Mouse (Mus musculus): ENCODE results near the gene Col8a1. TPM values are rescaled to one million over a fixed set of nuclear protein-coding genes. Genes with fewer than 3 reads are reported as not detected.

The Col8a1 gene
- polyA plus RNA-seq, 1 experiment, result not detected

DNA sequence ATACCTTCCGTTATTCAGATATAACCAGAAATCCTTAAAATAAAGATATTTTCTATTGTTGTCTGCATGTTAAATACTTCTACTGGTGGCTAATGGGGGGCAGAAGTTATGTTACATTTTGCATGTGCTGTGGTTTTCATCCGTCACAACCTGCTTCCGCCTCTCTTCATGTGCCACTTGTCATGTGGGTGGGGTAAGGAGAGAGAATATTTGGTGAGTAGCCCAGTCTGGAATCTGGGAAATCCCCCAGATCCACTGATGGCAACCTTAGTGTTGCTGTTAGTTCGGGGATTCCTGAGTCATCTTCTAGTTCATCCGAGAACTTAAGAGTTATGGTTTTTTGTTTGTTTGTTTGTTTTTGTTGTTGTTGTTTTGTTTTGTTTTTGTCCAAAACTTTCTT lies 55.8 kb downstream of the Col8a1 start:
- Histone ChIP-seq H3K4me1 (ENCODE audit: control insufficient read depth, insufficient read depth, low read length) (no peaks in the 10 kb centered on the region), H3K27ac (ENCODE audit: insufficient read depth, low read depth, low read length) (no peak overlapping the region), H3K4me3 (ENCODE audit: insufficient read depth, low read depth, low read length) (no peak overlapping the region)
- WGBS, result 92% methylated on average over 5 of the region's 5 CpGs
- TF ChIP-seq CTCF (IDR thresholded peaks at IDR 0.05; ENCODE audit: insufficient read depth, low read depth, low read length), result no peak
- TF ChIP-seq POLR2A (IDR thresholded peaks at IDR 0.05; ENCODE audit: insufficient read depth, low read depth, low read length), result no peak

DNA sequence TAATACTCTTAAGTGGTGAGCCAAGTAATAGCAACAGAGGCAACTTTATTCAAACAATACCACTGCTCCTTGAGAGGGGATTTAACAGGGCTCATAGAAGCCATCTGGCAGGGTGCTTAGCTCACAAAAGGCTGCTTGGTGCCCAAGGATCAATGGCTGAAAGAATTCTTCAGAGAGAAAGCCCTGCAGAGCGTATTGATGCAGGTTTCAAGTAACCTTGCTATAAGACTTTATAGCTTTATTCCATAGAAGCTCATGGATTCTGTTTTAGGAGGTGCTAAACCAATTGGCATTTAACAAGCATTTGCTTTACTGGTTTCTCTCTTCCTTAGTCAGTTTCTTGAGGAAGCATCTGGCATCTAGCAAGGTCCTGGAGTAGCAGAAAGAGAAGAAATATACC lies 59.8 kb downstream of the Col8a1 start:
- WGBS, result 28% methylated on average over 1 of the region's 1 CpGs
- Histone ChIP-seq H3K4me1 (ENCODE audit: control insufficient read depth, insufficient read depth, low read length) (no peaks in the 10 kb centered on the region), H3K4me3 (ENCODE audit: insufficient read depth, low read depth, low read length) (no peak overlapping the region), H3K27ac (ENCODE audit: insufficient read depth, low read depth, low read length) (no peak overlapping the region)
- TF ChIP-seq POLR2A (IDR thresholded peaks at IDR 0.05; ENCODE audit: insufficient read depth, low read depth, low read length) (no peak), CTCF (IDR thresholded peaks at IDR 0.05; ENCODE audit: insufficient read depth, low read depth, low read length) (no peak)

DNA sequence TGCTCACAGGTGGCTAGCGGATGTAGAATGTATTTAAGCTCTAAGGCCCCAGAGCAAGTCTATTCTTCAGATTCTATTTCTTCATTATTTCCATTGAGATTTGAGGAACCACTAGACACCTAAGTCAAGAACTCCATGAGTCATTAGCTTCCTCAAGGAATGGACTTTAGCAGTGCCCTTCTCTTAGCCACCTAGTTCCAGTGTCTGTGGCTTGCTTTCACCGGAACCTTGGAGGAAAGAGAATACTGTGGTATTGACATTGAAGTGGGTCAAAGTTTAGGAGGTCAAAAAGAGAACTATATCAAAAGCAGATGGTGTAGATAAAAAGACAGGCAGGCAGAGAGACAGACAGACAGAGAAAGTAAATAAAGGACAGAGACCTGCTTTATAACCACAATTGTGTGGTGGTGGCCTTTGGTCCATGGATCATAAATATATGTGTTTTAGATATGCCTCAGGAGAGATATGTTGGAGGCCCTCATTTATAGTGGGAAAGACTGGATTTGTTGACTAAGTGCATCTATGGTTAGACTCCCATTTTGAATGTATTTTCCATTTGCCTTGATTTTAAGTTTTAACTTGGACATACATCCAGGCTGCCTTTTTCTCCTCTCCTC lies 60.5 kb downstream of the Col8a1 start:
- 92% methylated on average over 2 of the region's 2 CpGs for WGBS
- Histone ChIP-seq H3K27ac (ENCODE audit: insufficient read depth, low read depth, low read length) (no peak overlapping the region), H3K4me1 (ENCODE audit: control insufficient read depth, insufficient read depth, low read length) (no peaks in the 10 kb centered on the region), H3K4me3 (ENCODE audit: insufficient read depth, low read depth, low read length) (no peak overlapping the region)
- TF ChIP-seq POLR2A (IDR thresholded peaks at IDR 0.05; ENCODE audit: insufficient read depth, low read depth, low read length) (no peak), CTCF (IDR thresholded peaks at IDR 0.05; ENCODE audit: insufficient read depth, low read depth, low read length) (no peak)

DNA sequence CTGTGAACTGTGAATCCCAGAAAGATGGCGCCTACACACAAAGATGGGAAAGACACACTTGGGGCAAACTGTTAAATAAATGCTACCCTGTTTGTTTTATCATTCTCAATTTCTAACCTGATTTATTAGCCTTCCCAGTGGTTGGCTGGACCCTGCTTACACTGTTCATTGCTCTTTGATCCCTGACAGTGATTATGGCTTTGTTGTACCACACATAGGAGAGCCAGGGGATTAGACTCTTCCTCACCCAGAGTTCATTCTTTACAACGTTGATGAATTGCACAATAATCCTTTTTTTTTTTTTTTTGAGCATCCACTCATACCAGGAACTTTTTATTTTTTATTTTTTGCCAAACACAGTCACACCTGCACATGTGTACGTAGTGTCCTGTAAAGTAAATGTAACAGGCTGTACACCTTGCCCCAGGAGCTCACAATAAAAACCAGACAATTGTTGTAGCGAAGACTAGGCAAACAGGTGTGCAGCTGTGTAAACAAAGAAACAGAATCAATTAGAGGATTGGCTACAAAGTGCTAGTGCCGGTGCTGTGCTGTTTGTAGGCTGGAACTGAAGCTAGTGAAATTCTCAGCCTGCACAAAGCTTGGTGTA lies 68.6 kb downstream of the Col8a1 start:
- Histone ChIP-seq H3K4me1 (ENCODE audit: control insufficient read depth, insufficient read depth, low read length) (no peaks in the 10 kb centered on the region), H3K4me3 (ENCODE audit: insufficient read depth, low read depth, low read length) (no peak overlapping the region), H3K27ac (ENCODE audit: insufficient read depth, low read depth, low read length) (no peak overlapping the region)
- WGBS, result 57% methylated on average over 5 of the region's 5 CpGs
- TF ChIP-seq CTCF (IDR thresholded peaks at IDR 0.05; ENCODE audit: insufficient read depth, low read depth, low read length) (no peak), POLR2A (IDR thresholded peaks at IDR 0.05; ENCODE audit: insufficient read depth, low read depth, low read length) (no peak)

DNA sequence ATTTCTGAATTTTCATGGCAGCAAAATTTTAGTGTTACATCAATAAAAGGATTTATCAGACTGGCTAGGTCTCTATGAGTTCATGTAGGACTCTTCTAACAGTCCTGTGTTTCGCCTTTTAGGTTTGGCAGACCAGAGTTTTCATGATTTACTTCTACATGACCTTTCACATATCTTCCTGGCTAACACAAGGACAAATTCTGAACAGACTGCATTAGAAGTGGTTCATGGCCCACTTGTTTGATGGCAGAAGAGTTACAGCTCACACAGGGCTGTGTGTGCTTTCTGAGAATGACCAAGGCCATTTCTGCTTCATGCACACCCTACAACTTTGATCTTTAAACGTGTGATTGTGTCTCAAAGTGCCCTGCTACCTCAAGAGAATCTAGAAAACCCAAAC lies 82.3 kb downstream of the Col8a1 start:
- TF ChIP-seq POLR2A (IDR thresholded peaks at IDR 0.05; ENCODE audit: insufficient read depth, low read depth, low read length) (no peak), CTCF (IDR thresholded peaks at IDR 0.05; ENCODE audit: insufficient read depth, low read depth, low read length) (no peak)
- H3K27ac ChIP-seq (ENCODE audit: insufficient read depth, low read depth, low read length), result no peak overlapping the region
- H3K4me1 ChIP-seq (ENCODE audit: control insufficient read depth, insufficient read depth, low read length), result no peaks in the 10 kb centered on the region
- no peak overlapping the region for H3K4me3 ChIP-seq (ENCODE audit: insufficient read depth, low read depth, low read length)
- 63% methylated on average over 2 of the region's 2 CpGs for WGBS

DNA sequence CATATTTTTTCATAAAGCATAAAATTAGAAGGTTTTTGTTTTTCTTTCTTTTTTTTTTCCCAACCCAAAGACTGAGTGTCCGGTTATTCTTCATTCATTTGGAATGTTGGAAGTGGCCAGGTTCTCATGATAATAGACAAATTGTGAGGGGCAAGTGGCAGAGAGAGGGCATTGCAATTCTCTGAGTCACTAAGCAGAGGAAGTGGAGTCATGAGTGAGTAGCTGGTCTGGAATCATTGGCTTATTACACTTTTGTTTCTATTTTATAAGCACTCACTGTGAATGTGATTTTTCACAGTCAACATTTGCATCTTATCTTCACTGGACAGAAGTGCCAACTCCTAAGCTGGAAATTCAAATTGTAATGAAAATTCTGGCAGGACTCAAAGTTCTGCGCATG lies 82.9 kb downstream of the Col8a1 start:
- H3K4me3 ChIP-seq (ENCODE audit: insufficient read depth, low read depth, low read length), result no peak overlapping the region
- no peak for TF ChIP-seq POLR2A (IDR thresholded peaks at IDR 0.05; ENCODE audit: insufficient read depth, low read depth, low read length)
- WGBS, result 85% methylated on average over 2 of the region's 2 CpGs
- H3K4me1 ChIP-seq (ENCODE audit: control insufficient read depth, insufficient read depth, low read length), result no peaks in the 10 kb centered on the region
- H3K27ac ChIP-seq (ENCODE audit: insufficient read depth, low read depth, low read length), result no peak overlapping the region

DNA sequence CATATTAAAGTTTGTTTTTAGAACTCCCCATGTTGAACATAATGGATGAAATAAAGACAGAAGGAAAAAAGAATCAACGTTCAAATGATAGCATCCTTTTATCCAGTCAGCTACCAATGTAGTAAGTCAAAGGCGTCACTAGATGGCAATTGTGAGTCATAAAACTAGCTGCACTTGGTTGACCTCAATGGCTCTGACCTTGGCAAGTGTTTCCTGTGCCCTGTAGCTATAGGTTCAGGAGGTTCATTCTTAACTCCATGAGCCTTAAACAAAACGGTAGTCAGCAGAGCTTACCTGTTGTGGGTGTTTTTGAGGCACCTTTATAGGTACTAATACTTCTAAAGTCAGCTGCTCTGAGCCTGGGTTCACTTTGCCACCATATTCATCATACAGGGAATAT lies 85.2 kb downstream of the Col8a1 start:
- Histone ChIP-seq H3K4me3 (ENCODE audit: insufficient read depth, low read depth, low read length) (no peak overlapping the region), H3K4me1 (ENCODE audit: control insufficient read depth, insufficient read depth, low read length) (no peaks in the 10 kb centered on the region), H3K27ac (ENCODE audit: insufficient read depth, low read depth, low read length) (no peak overlapping the region)
- 13% methylated on average over 3 of the region's 3 CpGs for WGBS
- TF ChIP-seq CTCF (IDR thresholded peaks at IDR 0.05; ENCODE audit: insufficient read depth, low read depth, low read length), result no peak
- no peak for TF ChIP-seq POLR2A (IDR thresholded peaks at IDR 0.05; ENCODE audit: insufficient read depth, low read depth, low read length)

DNA sequence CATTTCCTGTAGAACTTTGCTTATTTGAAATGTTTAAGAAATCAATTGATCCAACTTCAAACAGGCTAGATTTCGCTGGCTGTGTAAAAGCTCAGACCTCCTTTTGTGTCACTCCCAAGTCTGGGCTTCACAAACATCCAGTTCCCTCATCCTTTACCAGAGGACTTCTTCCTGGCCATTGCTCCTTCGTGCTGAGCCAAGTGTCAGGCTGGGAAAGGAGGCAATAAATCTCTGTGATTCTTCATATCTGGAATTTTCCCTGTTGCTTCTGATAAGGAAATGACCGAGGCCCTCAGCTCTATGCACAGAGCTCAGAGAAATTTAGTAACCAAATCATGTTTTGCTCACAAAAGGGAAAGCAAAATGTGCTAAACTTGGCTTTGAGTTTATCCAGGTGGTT lies 91.9 kb downstream of the Col8a1 start:
- WGBS, result 75% methylated on average over 3 of the region's 3 CpGs
- H3K4me1 ChIP-seq (ENCODE audit: control insufficient read depth, insufficient read depth, low read length), result no peaks in the 10 kb centered on the region
- TF ChIP-seq CTCF (IDR thresholded peaks at IDR 0.05; ENCODE audit: insufficient read depth, low read depth, low read length) (no peak), POLR2A (IDR thresholded peaks at IDR 0.05; ENCODE audit: insufficient read depth, low read depth, low read length) (no peak)
- no peak overlapping the region for H3K4me3 ChIP-seq (ENCODE audit: insufficient read depth, low read depth, low read length)
- no peak overlapping the region for H3K27ac ChIP-seq (ENCODE audit: insufficient read depth, low read depth, low read length)

DNA sequence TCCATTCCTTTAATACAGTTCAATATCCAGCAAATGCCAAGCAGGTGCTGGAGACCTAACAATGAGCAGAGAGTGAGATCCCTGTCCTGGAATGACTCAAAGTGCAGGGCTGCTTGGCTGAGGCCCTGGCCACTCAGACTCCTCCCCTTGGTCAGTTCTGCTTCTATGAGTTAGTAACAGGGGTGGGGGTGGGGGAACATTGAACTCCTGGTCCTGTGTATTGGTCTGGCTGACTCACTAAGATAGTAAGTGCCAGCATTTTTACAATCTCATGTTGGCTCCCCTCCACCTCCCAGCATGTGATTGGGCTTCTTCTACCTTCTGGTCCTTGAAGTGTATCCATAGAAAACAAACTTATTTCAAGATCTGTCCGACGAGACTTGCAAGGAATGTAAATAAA lies 104.6 kb downstream of the Col8a1 start:
- no peaks in the 10 kb centered on the region for H3K4me1 ChIP-seq (ENCODE audit: control insufficient read depth, insufficient read depth, low read length)
- H3K4me3 ChIP-seq (ENCODE audit: insufficient read depth, low read depth, low read length), result no peak overlapping the region
- TF ChIP-seq CTCF (IDR thresholded peaks at IDR 0.05; ENCODE audit: insufficient read depth, low read depth, low read length) (no peak), POLR2A (IDR thresholded peaks at IDR 0.05; ENCODE audit: insufficient read depth, low read depth, low read length) (no peak)
- WGBS, result 55% methylated on average over 2 of the region's 2 CpGs
- H3K27ac ChIP-seq (ENCODE audit: insufficient read depth, low read depth, low read length), result no peak overlapping the region

Measured in olfactory bulb, adult 2 months (tissue).